Mouse (Mus musculus): ENCODE measurements around the gene Zfp316.

DNA sequence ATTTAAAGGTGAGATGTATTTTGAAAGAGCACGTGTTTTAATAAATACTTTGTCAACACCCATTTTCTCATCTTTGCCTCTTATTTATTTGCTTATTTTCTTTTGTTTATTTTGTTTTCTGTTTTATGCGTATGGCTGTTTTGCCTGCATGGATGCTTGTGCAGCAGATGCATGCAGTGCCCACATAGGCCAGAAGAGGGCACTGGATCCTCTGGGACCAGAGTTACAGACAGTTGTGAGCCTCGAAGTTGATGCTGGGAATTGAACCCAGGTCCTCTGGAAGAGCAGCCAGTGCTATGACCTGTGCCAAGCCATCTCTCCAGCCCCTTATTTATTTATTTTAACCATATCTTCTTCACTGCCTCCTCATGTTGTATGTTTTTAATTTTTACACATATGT, 64.8 kb downstream of the Zfp316 start:
- no peak for TF ChIP-seq USF2 (IDR thresholded peaks at IDR 0.05; ENCODE audit: borderline replicate concordance in 1 of 2, insufficient read depth in 1 of 2, low read depth in 1 of 2, low read length in 2 of 2)
- TF ChIP-seq HCFC1 (IDR thresholded peaks at IDR 0.05; ENCODE audit: low read depth, low read length) = no peak
